Mouse (Mus musculus) small intestine, adult 2 months (tissue): Measurements from ENCODE around the gene Pdgfd.

ENCODE experiments used
- CTCF ChIP-seq: fragments of 200-500 bp; IDR thresholded peaks from 2 replicates; pipeline ENCODE4 v1.5.1; 2012; ENCODE audit warnings: low read depth, mild to moderate bottlenecking, control low read depth, inconsistent platforms, low read length, moderate library complexity, mixed read lengths; ENCODE audit not compliant: insufficient replicate concordance, insufficient read length; ENCODE audit errors: extremely low read depth
- POLR2A ChIP-seq: fragments of 200-500 bp; IDR thresholded peaks from 2 replicates; pipeline ENCODE4 v1.6.1; 2012; ENCODE audit warnings: low read depth, mild to moderate bottlenecking, control low read depth, inconsistent platforms, low read length, moderate library complexity

DNA sequence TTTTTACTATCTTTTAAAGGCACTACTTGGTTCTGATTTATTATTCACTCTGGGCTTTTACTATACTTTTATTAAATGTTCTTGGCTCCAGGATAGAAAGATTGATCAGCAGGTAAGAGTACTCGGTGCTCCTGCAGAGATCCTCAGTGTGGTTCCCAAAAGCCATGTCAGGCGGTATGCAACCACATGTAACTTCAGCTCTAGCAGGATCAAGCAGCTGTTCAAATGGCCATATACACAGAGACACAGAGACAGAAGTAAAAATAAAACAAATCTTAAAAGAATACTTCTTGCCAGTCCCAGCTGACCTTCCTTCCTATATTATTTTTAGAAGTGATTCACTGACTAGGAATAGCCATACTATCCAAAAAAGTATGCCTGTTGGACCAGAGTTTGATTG lies 157.0 kb downstream of the Pdgfd start:
- TF ChIP-seq CTCF, result no peak
- TF ChIP-seq POLR2A, result no peak
